Mouse (Mus musculus) kidney, adult 18-20 months (tissue): ENCODE results near the gene Rps6ka2.
A peak's percentile ranks its signal among the peaks of the same experiment; 100 is the strongest.

Source experiments
- DNase-seq: peaks from one replicate; pipeline ENCODE4 v3.0.0; 2021

Gene Rps6ka2

GRCm38 (mm10) chr17:7221310-7221709, 51.4 kb downstream of the Rps6ka2 start:
- DNase-seq: no peak

DNA sequence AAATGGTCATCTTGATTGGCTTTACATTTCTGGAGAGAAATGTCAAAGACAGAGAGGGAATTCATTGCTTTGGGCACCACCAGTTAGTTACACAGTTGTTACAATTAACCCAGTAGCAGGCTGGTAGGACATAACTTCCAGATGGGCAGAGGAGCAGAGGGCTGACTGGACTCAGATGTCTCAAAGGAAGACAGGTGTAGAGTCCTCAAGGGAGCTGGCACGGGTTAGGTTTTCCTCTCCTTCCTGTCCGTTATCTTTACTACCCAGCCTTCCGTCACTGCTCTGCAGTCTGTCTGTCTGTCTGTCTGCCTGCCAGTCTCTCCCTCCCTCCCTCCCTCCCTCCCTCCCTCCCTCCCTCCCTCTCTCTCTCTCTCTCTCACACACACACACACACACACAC, 52.3 kb downstream of the Rps6ka2 start:
- no peak for DNase-seq

- DNase-seq: peak; percentile 45
Measured at GRCm38 (mm10) chr17:7228545-7228944, 58.6 kb downstream of the Rps6ka2 start.

DNA sequence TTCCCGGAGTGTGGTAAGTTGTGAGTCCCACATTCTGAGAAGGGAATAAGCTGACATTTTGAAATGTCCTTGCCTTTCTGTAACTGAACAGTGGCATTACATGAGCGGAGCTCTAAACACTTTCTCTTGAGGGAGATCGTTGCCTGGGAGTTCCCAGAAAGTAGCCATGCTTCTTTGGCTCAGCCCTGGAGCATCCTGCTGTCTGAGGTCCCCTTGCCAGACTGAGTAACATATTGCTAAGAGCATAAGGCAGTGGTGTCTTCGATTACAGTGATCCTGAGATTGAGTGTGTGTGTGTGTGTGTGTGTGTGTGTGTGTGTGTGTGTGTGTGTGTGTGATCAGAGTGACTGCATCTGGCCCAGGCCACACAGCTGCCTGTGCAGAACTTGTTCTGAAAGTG, 61.4 kb downstream of the Rps6ka2 start:
- no peak for DNase-seq

GRCm38 (mm10) chr17:7231790-7232189, 61.9 kb downstream of the Rps6ka2 start:
- DNase-seq: no peak

GRCm38 (mm10) chr17:7232400-7232799, 62.5 kb downstream of the Rps6ka2 start:
- no peak for DNase-seq

DNA sequence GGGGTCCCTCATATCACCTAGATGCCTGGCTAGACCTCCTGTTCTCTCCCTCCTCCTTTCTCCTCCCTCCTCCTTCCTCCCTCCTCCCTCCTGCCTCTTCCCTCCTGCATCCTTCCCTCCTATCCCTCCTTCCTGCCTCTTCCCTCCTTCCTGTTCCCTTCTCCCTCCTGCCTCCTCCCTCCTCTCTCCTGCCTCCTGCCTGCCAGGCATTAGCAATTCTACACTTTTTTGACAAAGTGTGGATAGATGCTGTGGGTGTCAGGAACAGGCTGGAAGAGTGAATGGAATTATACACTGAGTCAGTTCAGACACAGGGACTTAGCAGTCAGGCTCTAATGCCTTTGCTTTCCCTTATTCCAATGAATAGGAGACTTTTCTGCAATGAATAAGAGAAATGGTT, 63.3 kb downstream of the Rps6ka2 start:
- no peak for DNase-seq

GRCm38 (mm10) chr17:7237706-7238105, 67.8 kb downstream of the Rps6ka2 start:
- DNase-seq: no peak

- no peak for DNase-seq
Measured at GRCm38 (mm10) chr17:7238766-7239165, 68.9 kb downstream of the Rps6ka2 start.

- DNase-seq: no peak
Measured at GRCm38 (mm10) chr17:7240526-7240925, 70.6 kb downstream of the Rps6ka2 start.

- no peak for DNase-seq
Measured at GRCm38 (mm10) chr17:7245078-7245477, 75.2 kb downstream of the Rps6ka2 start.

DNA sequence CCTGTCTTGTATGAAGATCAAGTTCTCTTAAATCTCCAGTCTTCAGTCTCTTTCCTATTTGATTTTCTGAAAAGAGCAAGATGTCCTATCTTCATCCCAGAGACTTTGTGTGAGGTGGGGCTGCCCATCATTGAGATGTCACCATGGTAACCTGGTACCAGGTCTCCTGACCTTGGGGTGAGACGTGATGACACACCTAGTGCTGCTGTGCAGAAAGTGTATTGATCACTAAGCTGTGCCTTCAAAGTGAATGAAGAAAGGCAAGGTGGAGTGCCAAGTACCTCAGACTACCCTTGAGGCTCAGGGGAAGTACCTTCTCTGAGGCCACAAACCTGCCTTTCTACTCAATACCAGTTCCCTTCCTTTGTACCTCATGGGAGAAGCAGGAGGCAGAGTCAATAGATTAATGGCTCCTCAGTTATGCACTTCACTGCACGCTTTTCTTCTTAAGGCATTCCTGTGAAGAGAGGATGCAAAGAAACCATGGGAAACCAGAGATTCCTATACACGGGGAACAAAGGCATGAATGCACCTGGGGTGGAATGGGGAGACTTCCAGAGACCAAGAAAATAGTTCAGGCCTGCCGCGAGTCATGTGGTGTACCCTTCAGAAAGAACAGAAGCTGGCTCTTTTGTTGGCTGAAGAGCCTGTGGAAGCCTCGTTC, 77.1 kb downstream of the Rps6ka2 start:
- no peak for DNase-seq

GRCm38 (mm10) chr17:7250373-7250772, 80.5 kb downstream of the Rps6ka2 start:
- DNase-seq: no peak

DNA sequence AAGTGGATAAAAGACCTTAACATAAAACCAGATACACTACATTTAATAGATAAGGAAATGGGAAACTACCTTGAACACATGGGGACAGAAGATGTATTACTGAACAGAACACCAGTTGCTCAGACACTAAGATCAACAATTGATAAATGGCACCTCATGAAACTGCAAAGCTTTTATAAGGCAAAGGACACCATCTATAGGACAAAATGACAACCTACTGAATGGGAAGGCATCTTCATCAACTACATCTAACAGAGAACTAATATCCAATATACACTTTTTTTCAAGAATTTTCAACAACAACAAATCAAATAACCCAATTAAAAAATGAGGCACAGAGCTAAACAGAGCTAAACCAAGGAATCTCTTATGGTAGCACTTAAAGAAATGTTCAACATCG, 87.3 kb downstream of the Rps6ka2 start:
- no peak for DNase-seq

GRCm38 (mm10) chr17:7258748-7259359, 88.9 kb downstream of the Rps6ka2 start:
- DNase-seq: no peak

DNA sequence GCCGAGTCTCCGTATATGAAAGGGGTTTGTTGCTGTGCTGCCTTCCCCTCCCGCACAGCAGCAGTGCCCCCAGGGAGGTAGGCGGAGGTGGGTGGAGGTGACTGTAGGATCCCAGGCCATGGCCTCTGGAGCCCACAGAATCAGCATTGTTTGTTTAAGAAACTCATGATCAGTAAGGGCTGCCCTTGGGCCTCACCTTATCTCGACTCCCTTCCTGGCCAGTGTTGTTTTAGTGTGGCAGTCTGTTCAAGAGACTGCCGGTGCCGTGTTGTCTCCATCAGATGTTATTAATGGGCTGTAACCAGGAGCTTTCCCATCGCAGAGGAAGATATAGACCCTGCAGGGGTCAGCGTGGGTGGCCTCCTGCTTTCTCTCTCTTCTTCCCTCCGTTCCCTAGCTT, 90.4 kb downstream of the Rps6ka2 start:
- no peak for DNase-seq

GRCm38 (mm10) chr17:7262056-7262455, 92.1 kb downstream of the Rps6ka2 start:
- DNase-seq: no peak

DNA sequence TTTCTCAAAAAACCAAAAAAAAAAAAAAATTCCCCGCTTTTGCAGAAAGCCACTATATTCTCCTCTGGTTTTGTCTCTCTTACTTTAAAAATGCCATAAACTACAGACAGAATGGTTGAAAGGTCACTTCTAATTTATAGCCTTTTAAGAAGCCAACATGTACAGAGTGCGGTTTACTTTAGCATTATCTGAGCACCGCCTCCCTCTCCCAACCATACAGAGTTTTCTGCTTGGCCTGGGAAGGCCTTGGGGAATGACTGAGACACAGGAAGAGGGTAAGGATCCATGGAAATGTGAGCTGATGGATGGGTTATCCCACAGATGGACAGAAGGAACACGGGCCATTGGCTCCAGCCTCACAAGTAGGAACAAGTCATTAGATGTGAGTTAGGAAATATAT, 92.7 kb downstream of the Rps6ka2 start:
- no peak for DNase-seq

DNA sequence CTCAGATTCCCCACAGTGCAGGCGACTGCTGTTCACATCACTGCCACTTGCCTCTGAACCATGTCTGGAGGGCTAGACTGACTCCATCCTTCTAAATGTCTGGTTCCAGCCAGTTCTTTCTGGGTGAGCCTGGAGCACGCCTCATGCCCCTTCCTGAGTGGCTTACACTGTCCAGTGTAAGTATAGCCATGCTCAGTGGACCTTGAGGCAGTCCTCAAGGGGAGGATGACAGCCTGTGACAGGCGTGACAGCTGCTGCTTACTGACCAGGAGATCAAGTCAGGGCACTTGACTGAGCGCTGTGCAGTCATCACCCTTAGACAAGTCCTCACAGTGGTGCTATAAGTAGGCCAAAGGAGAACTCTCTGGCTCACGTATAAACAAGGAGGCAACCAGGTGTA, 94.7 kb downstream of the Rps6ka2 start:
- no peak for DNase-seq

GRCm38 (mm10) chr17:7265291-7265690, 95.4 kb downstream of the Rps6ka2 start:
- no peak for DNase-seq

DNA sequence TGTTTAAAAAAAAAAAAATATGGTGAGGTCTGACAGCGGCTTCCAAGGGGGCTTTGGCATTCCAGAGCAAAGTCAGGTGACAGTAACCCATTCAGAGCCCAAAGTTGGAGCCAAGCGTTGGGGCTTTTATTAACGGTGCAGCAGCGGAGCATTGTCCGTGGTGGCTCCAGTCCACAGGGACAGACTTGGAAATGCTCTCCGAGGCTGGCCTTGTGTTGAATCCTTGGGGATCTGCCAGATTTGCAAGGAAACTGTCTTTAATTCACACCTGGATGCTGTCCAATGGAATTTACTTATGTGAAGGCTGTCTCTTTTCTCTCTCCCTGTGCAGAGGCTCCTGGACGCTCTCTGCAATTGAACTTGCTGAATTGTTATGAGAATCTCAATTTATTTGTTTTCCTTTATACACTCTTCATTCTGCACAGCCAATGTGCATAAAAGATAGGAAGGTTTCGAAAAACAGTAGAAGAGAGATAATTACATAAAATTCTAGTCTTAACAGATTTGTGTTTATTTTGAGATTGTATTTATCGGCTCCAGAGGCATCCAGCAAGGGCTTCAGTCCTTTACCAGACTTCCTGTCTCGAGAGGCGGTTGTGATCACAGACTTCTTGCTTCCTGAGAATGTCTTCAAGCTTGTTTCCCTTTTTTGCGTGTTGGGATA, 95.9 kb downstream of the Rps6ka2 start:
- DNase-seq: no peak

GRCm38 (mm10) chr17:7267843-7268242, 97.9 kb downstream of the Rps6ka2 start:
- DNase-seq: no peak

DNA sequence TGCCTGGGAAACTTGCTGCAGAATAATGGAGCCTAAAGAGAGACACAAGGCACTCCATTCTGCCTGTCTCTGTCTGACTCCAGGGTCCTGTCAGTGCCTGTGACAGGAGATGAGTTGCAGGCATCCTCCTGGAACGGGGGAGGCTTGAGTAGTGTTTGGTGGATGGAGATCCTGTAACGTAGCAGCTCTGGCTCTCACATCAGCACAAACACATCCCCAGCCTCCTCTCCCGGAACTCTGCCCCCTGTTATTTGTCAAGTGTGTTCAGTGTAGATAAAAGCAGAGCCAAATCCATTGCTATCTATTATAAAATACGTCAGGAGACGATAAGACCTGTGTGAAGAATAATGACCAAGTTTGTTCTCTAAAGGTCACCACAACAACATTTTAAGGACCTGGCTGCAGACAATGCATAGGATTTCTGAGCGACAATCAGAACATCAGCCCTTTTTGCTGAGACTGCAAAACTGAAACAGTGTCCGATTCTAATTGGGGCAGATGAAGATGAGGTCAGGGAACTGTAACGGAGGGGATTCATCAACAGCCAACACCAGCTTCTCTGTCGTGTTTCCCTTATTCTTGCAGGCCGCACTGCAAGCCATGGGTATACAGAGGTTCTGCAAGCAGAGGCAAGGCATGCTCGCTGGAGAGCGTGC, 99.4 kb downstream of the Rps6ka2 start:
- DNase-seq: no peak

DNA sequence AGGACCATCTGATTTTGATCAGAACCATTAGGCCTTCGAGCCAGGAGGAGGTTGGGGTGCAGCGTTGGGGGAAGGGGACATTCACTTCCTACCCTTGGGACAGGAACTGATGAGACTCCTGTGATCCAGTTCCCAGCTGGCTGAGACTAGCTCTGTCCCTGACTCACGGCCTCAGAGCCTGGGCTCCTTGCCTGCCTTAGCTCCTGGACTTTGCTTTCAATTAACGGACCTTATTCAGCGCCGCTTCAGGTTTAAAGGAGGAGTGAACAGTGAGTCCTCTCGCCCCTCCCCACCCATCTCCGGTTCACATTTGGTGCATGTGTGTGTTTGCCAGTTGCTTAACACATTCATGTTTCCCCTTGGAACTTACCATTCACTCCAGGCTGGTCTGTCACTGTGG, 100.6 kb downstream of the Rps6ka2 start:
- DNase-seq: peak; percentile 61
